Mouse (Mus musculus) erythroblast, embryonic 14.5 days (primary cell): ENCODE measurements around the gene App.

Source experiments
- GATA1 ChIP-seq: IDR thresholded peaks from 2 replicates; pipeline ENCODE4 v1.6.1; 2012; ENCODE audit warnings: low read length, inconsistent platforms, mixed read lengths
- TAL1 ChIP-seq: IDR thresholded peaks from 3 replicates; pipeline ENCODE4 v1.6.1; 2012; ENCODE audit warnings: low read length, inconsistent platforms, mixed read lengths

DNA sequence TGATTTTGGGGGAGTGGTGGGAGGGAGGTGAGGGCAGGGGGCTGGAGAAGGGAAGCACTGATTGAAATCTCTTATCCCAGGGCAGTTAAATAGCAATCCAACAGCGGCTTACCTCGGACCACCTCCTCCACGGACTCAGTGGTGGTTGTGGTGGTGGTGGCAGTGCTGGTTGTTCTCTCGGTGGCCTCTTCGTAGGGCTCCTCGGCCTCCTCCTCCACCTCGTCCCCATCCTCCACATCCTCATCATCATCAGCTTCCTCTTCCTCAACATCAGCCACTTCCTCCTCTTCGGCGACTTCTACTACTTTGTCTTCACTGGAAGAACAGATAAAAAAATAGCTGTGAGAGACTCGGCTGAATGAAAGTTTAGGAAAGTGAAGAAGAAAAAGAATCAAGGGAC is 117.4 kb downstream of the App start:
- no peak for TF ChIP-seq TAL1
- no peak for TF ChIP-seq GATA1
